Mouse (Mus musculus): ENCODE measurements around the gene Chchd6. TPM values are rescaled to one million over a fixed set of nuclear protein-coding genes. Genes with fewer than 3 reads are reported as not detected.

Chchd6 gene
- polyA plus RNA-seq, 1 experiment from 2014 or later, result 66.9 TPM

- Histone ChIP-seq H3K4me1 (ENCODE audit: control insufficient read depth, insufficient read depth, low read length) (no peaks in the 10 kb centered on the region), H3K9ac (ENCODE audit: low read length) (no peak overlapping the region), H3K9me3 (ENCODE audit: control insufficient read depth, low read length) (no peaks in the 10 kb centered on the region), H3K4me2 (ENCODE audit: low read depth, severe bottlenecking) (no peak overlapping the region), H3K4me3 (ENCODE audit: low read depth, low read length) (no peak overlapping the region), H3K36me3 (ENCODE audit: control insufficient read depth, insufficient read depth, low read length) (no peaks in the 10 kb centered on the region), H3K27ac (replicated peaks; ENCODE audit: low read depth, low read length) (no peak overlapping the region), H3K27me3 (ENCODE audit: control insufficient read depth, insufficient read depth, low read length) (no peaks in the 10 kb centered on the region)
- WGBS, result 76% methylated on average over 1 of the region's 1 CpGs
- DNase-seq (ENCODE audit: low spot score), result peak; percentile 17
- ATAC-seq (ENCODE audit: insufficient number of reproducible peaks, low FRiP score, low TSS enrichment, low read depth), result no peak
Measured at GRCm38 (mm10) chr6:89555971-89556370, 39.5 kb downstream of the Chchd6 start.

- Histone ChIP-seq H3K9me3 (ENCODE audit: control insufficient read depth, low read length) (no peaks in the 10 kb centered on the region), H3K9ac (ENCODE audit: low read length) (no peak overlapping the region), H3K27ac (replicated peaks; ENCODE audit: low read depth, low read length) (no peak overlapping the region), H3K4me3 (ENCODE audit: low read depth, low read length) (no peak overlapping the region), H3K4me2 (ENCODE audit: low read depth, severe bottlenecking) (no peak overlapping the region), H3K36me3 (ENCODE audit: control insufficient read depth, insufficient read depth, low read length) (no peaks in the 10 kb centered on the region), H3K4me1 (ENCODE audit: control insufficient read depth, insufficient read depth, low read length) (no peaks in the 10 kb centered on the region), H3K27me3 (ENCODE audit: control insufficient read depth, insufficient read depth, low read length) (no peaks in the 10 kb centered on the region)
- 80% methylated on average over 5 of the region's 5 CpGs for WGBS
- DNase-seq (ENCODE audit: low spot score) (no peak), ATAC-seq (ENCODE audit: insufficient number of reproducible peaks, low FRiP score, low TSS enrichment, low read depth) (no peak)
Measured at GRCm38 (mm10) chr6:89554029-89554428, 41.4 kb downstream of the Chchd6 start.

GRCm38 (mm10) chr6:89553012-89553704 lies 42.3 kb downstream of the Chchd6 start:
- Histone ChIP-seq H3K4me3 (ENCODE audit: low read depth, low read length) (no peak overlapping the region), H3K4me1 (ENCODE audit: control insufficient read depth, insufficient read depth, low read length) (no peaks in the 10 kb centered on the region), H3K27ac (replicated peaks; ENCODE audit: low read depth, low read length) (no peak overlapping the region), H3K4me2 (ENCODE audit: low read depth, severe bottlenecking) (no peak overlapping the region), H3K9me3 (ENCODE audit: control insufficient read depth, low read length) (no peaks in the 10 kb centered on the region), H3K36me3 (ENCODE audit: control insufficient read depth, insufficient read depth, low read length) (no peaks in the 10 kb centered on the region), H3K9ac (ENCODE audit: low read length) (no peak overlapping the region), H3K27me3 (ENCODE audit: control insufficient read depth, insufficient read depth, low read length) (no peaks in the 10 kb centered on the region)
- DNase-seq (ENCODE audit: low spot score), result peak; percentile 90
- 10% methylated on average over 4 of the region's 4 CpGs for WGBS
- ATAC-seq (ENCODE audit: insufficient number of reproducible peaks, low FRiP score, low TSS enrichment, low read depth), result peak; percentile 60; the same call in 1 of the 2 replicates

- ATAC-seq (ENCODE audit: insufficient number of reproducible peaks, low FRiP score, low TSS enrichment, low read depth) (no peak), DNase-seq (ENCODE audit: low spot score) (peak; percentile 14)
- H3K4me2 ChIP-seq (ENCODE audit: low read depth, severe bottlenecking), result no peak overlapping the region
- H3K27me3 ChIP-seq (ENCODE audit: control insufficient read depth, insufficient read depth, low read length), result no peaks in the 10 kb centered on the region
- no peaks in the 10 kb centered on the region for H3K9me3 ChIP-seq (ENCODE audit: control insufficient read depth, low read length)
- H3K36me3 ChIP-seq (ENCODE audit: control insufficient read depth, insufficient read depth, low read length), result no peaks in the 10 kb centered on the region
- 94% methylated on average over 6 of the region's 6 CpGs for WGBS
- no peak overlapping the region for H3K4me3 ChIP-seq (ENCODE audit: low read depth, low read length)
- H3K9ac ChIP-seq (ENCODE audit: low read length), result no peak overlapping the region
- no peak overlapping the region for H3K27ac ChIP-seq (replicated peaks; ENCODE audit: low read depth, low read length)
- no peaks in the 10 kb centered on the region for H3K4me1 ChIP-seq (ENCODE audit: control insufficient read depth, insufficient read depth, low read length)
Measured at GRCm38 (mm10) chr6:89552321-89553011, 43.0 kb downstream of the Chchd6 start.

- ATAC-seq (ENCODE audit: insufficient number of reproducible peaks, low FRiP score, low TSS enrichment, low read depth), result no peak
- WGBS, result 65% methylated on average over 3 of the region's 3 CpGs
Measured at GRCm38 (mm10) chr6:89549157-89549556, 46.3 kb downstream of the Chchd6 start.

GRCm38 (mm10) chr6:89547951-89548350 lies 47.5 kb downstream of the Chchd6 start:
- Histone ChIP-seq H3K4me3 (ENCODE audit: low read depth, low read length) (no peak overlapping the region), H3K27ac (replicated peaks; ENCODE audit: low read depth, low read length) (no peak overlapping the region), H3K4me1 (ENCODE audit: control insufficient read depth, insufficient read depth, low read length) (no peaks in the 10 kb centered on the region), H3K36me3 (ENCODE audit: control insufficient read depth, insufficient read depth, low read length) (no peaks in the 10 kb centered on the region), H3K9me3 (ENCODE audit: control insufficient read depth, low read length) (no peaks in the 10 kb centered on the region), H3K4me2 (ENCODE audit: low read depth, severe bottlenecking) (no peak overlapping the region), H3K9ac (ENCODE audit: low read length) (no peak overlapping the region), H3K27me3 (ENCODE audit: control insufficient read depth, insufficient read depth, low read length) (no peaks in the 10 kb centered on the region)
- ATAC-seq (ENCODE audit: insufficient number of reproducible peaks, low FRiP score, low TSS enrichment, low read depth), result no peak
- peak; percentile 12 for DNase-seq (ENCODE audit: low spot score)
- 89% methylated on average over 3 of the region's 3 CpGs for WGBS

More at GRCm38 (mm10) chr6:89549157-89549556, 46.3 kb downstream of the Chchd6 start:
- Histone ChIP-seq H3K27me3 (ENCODE audit: control insufficient read depth, insufficient read depth, low read length) (no peaks in the 10 kb centered on the region), H3K9me3 (ENCODE audit: control insufficient read depth, low read length) (no peaks in the 10 kb centered on the region), H3K9ac (ENCODE audit: low read length) (no peak overlapping the region), H3K4me2 (ENCODE audit: low read depth, severe bottlenecking) (no peak overlapping the region), H3K36me3 (ENCODE audit: control insufficient read depth, insufficient read depth, low read length) (no peaks in the 10 kb centered on the region), H3K4me1 (ENCODE audit: control insufficient read depth, insufficient read depth, low read length) (no peaks in the 10 kb centered on the region), H3K4me3 (ENCODE audit: low read depth, low read length) (no peak overlapping the region), H3K27ac (replicated peaks; ENCODE audit: low read depth, low read length) (no peak overlapping the region)
- no peak for DNase-seq (ENCODE audit: low spot score)

GRCm38 (mm10) chr6:89538102-89538751 lies 57.2 kb downstream of the Chchd6 start:
- Histone ChIP-seq H3K27ac (replicated peaks; ENCODE audit: low read depth, low read length) (no peak overlapping the region), H3K27me3 (ENCODE audit: control insufficient read depth, insufficient read depth, low read length) (no peaks in the 10 kb centered on the region), H3K9ac (ENCODE audit: low read length) (no peak overlapping the region), H3K4me1 (ENCODE audit: control insufficient read depth, insufficient read depth, low read length) (no peaks in the 10 kb centered on the region), H3K9me3 (ENCODE audit: control insufficient read depth, low read length) (no peaks in the 10 kb centered on the region), H3K4me3 (ENCODE audit: low read depth, low read length) (no peak overlapping the region), H3K36me3 (ENCODE audit: control insufficient read depth, insufficient read depth, low read length) (no peaks in the 10 kb centered on the region), H3K4me2 (ENCODE audit: low read depth, severe bottlenecking) (no peak overlapping the region)
- no peak for ATAC-seq (ENCODE audit: insufficient number of reproducible peaks, low FRiP score, low TSS enrichment, low read depth)
- 82% methylated on average over 1 of the region's 1 CpGs for WGBS
- no peak for DNase-seq (ENCODE audit: low spot score)

- Histone ChIP-seq H3K27ac (replicated peaks; ENCODE audit: low read depth, low read length) (no peak overlapping the region), H3K9ac (ENCODE audit: low read length) (no peak overlapping the region), H3K27me3 (ENCODE audit: control insufficient read depth, insufficient read depth, low read length) (no peaks in the 10 kb centered on the region), H3K36me3 (ENCODE audit: control insufficient read depth, insufficient read depth, low read length) (no peaks in the 10 kb centered on the region), H3K4me1 (ENCODE audit: control insufficient read depth, insufficient read depth, low read length) (no peaks in the 10 kb centered on the region), H3K4me2 (ENCODE audit: low read depth, severe bottlenecking) (no peak overlapping the region), H3K9me3 (ENCODE audit: control insufficient read depth, low read length) (no peaks in the 10 kb centered on the region), H3K4me3 (ENCODE audit: low read depth, low read length) (no peak overlapping the region)
- no peak for ATAC-seq (ENCODE audit: insufficient number of reproducible peaks, low FRiP score, low TSS enrichment, low read depth)
- WGBS, result 72% methylated on average over 1 of the region's 1 CpGs
- no peak for DNase-seq (ENCODE audit: low spot score)
Measured at GRCm38 (mm10) chr6:89535626-89536225, 59.7 kb downstream of the Chchd6 start.
